Mouse (Mus musculus) right cerebral cortex, adult 2 months (tissue): ENCODE results near the gene Pxylp1.
A peak's percentile ranks its signal among the peaks of the same experiment; 100 is the strongest.

Source experiments
- DNase-seq, 2 experiments: peaks; one replicate each; pipeline ENCODE4 v3.0.0; 2021 to 2022; ENCODE audit warnings: low spot score in 2 of 2

The Pxylp1 gene

DNA sequence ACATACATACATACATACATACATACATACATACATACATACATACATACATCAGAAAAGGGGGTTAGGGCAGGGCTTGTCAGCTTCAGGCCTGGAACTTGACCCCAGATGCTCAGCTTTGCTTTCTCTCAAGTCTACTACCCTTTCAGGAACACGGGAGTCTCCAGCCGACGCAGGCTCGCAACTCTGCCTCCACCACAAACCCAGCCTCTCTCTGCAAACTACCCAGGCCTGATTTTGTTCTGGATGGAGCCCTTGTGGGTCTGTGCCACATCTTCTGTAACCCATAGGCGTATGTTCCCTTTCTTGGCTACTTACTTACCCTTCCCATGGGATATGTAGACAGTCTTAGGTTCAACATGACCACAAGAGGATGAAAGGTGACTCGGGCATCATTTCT is 1.7 kb downstream of the Pxylp1 start:
- no peak for DNase-seq

DNA sequence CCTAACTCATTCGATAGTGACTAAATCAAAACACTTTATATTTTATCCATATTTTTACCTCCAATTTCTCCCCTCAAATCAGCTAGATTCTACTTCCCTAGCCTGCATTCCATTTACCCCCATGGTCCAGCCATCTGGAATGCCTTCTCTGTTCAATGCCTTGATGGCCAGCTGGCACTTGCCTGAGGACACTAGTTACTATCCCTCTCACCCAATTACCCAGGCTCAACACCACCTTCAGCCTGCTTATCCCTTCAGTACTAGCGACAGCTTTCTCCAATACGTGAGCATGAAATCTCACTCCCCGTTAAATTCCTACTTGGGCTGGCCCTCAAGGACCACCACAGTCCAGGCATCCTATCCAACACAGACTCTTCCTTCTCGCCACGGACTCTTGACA is 2.2 kb downstream of the Pxylp1 start:
- no peak for DNase-seq

- peak; percentile 75 to 82 for DNase-seq
These were observed 3.0 kb downstream of the Pxylp1 start for GRCm38 (mm10) chr9:96889345-96890021.

GRCm38 (mm10) chr9:96888742-96889344 is 3.6 kb downstream of the Pxylp1 start:
- peak; percentile 34 to 50 for DNase-seq

GRCm38 (mm10) chr9:96887954-96888353 is 4.5 kb downstream of the Pxylp1 start:
- no peak for DNase-seq

DNA sequence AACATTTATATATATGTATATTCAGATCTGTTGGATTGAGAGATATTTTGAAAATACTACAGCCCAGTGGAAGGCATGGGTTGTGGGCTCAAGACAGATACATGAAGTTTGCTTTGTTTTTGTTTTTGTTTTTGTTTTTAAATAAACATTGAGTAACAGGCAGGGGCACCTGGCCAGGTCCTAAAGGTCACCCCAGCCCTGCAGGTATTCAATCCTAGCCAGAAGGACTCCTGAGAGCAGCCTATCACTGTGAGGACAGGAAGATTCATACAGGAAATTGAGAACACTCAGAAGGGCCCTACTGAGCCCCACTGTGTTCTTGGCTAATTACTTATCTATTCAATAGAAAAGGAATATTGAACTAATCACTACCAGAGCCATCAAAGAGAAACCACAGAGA is 5.0 kb downstream of the Pxylp1 start:
- DNase-seq = no peak

GRCm38 (mm10) chr9:96885781-96886180 is 6.7 kb downstream of the Pxylp1 start:
- no peak for DNase-seq

- DNase-seq = no peak
These were observed 9.8 kb downstream of the Pxylp1 start for GRCm38 (mm10) chr9:96882496-96883265.

- no peak for DNase-seq
These were observed 10.6 kb downstream of the Pxylp1 start for GRCm38 (mm10) chr9:96881901-96882300.

DNA sequence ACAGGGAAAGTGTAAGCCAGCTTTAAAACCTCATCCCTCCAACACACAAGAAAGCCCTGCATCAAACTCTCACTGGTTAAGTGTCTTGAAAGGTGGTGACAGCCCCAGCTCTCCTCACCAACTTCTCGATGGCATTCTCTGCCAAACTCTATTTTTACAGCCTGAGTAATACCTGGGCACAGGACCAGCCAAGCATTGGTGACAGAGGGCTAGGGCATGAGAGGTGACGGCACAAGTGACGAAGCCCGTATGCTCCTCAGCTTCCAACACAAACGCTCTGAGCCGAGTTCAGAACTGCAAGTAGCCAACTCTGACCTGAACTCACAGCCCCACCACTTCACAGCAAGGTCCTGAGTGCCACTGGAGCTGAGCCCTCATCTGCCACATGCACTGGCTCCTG is 13.4 kb downstream of the Pxylp1 start:
- DNase-seq = no peak

- no peak for DNase-seq
These were observed 14.0 kb downstream of the Pxylp1 start for GRCm38 (mm10) chr9:96878464-96878863.

GRCm38 (mm10) chr9:96875704-96876103 is 16.8 kb downstream of the Pxylp1 start:
- DNase-seq = no peak

GRCm38 (mm10) chr9:96873082-96873481 is 19.4 kb downstream of the Pxylp1 start:
- DNase-seq = peak; percentile 61 to 62

- DNase-seq = no peak
These were observed 22.4 kb downstream of the Pxylp1 start for GRCm38 (mm10) chr9:96870104-96870503.

- no peak for DNase-seq
These were observed 22.9 kb downstream of the Pxylp1 start for GRCm38 (mm10) chr9:96869542-96869941.

- DNase-seq = no peak
These were observed 23.9 kb downstream of the Pxylp1 start for GRCm38 (mm10) chr9:96868546-96868945.

DNA sequence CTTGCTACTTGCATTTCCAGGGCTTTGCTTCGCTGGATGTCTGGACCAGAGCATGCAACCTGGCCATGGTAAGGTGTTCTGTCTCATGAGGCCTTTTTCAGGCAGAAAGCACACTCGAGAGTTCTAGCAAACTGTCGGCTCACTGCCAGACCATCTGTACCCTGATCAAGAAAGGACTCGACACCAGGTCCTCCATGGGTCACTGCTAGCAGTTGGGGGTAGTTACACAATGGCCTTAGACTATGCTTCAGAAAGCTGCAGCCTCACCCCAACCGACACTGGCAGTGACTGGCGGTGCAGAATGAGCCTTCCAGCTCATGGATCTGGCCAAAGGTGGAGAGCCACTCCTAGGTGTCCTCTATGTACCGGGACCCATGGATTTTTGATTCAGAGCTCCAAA is 25.3 kb downstream of the Pxylp1 start:
- no peak for DNase-seq

DNA sequence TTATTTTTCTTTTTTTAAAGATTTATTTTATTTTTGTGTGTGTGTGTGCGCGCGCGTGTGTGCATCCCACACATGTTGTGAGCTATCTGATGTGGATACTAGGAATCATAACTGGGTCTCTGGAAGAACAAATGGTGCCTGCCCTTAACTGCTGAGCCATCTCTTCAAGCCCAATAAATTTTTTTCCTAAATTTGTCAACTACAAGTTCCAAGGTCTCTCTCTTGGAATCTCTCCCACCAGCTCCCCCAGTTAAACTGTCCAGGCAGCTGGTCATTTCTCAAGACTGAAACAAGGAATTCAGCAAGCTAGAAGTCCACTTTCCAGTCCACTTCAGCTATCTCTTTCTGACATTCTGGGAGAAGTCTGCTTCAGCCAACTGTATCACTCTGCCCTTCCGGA is 26.3 kb downstream of the Pxylp1 start:
- no peak for DNase-seq

GRCm38 (mm10) chr9:96865473-96866050 is 26.9 kb downstream of the Pxylp1 start:
- DNase-seq = peak; percentile 54 to 63

DNA sequence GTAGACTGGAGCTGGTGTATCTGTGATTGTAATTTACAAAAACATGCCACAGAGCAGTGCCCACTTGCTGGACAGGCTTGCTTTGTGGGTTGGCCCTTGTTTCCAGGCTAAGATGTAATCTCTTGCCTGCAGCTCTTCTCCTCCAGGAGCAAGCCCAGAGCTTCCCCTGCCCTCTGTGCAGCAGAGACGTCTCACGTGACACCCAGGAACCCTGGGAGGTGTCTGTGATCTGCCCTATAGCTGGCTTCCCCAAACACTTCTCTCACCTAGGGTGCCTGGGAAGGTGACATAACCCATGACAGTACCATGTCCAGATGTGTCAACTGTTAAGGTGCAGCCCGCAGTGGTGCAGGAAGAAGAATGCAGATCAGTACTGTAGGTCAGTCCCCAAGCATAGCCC is 28.9 kb downstream of the Pxylp1 start:
- DNase-seq = no peak

DNA sequence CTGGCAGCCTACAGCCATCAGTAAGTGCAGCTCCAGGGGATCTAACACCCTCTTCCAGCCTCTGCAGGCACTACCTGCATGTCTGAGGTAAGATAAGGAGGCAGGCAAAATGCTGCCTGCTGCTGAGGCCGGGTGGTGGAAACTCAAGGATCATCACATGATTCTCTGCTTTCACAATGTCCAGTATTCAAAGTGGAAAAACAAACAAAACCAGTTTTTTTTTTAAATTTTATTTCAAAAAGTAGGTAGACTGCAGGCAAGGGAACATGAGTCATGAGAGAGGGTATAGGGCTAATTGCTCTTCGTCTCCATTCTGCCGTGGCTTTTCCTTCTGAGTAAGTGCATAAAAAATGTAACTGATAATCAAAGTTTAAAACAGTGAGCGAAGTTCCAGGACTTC is 29.6 kb downstream of the Pxylp1 start:
- DNase-seq = no peak

GRCm38 (mm10) chr9:96861092-96861487 is 31.4 kb downstream of the Pxylp1 start:
- DNase-seq = peak; percentile 33 to 40
